Mouse (Mus musculus): Measurements from ENCODE around the gene Dand5.
A peak's percentile ranks its signal among the peaks of the same experiment; 100 is the strongest.
"Not testable (repeated sequence)": the region's sequence is repeated elsewhere in the genome, so short reads cannot be mapped to it uniquely, and the experiment has no call there.

The Dand5 gene

DNA sequence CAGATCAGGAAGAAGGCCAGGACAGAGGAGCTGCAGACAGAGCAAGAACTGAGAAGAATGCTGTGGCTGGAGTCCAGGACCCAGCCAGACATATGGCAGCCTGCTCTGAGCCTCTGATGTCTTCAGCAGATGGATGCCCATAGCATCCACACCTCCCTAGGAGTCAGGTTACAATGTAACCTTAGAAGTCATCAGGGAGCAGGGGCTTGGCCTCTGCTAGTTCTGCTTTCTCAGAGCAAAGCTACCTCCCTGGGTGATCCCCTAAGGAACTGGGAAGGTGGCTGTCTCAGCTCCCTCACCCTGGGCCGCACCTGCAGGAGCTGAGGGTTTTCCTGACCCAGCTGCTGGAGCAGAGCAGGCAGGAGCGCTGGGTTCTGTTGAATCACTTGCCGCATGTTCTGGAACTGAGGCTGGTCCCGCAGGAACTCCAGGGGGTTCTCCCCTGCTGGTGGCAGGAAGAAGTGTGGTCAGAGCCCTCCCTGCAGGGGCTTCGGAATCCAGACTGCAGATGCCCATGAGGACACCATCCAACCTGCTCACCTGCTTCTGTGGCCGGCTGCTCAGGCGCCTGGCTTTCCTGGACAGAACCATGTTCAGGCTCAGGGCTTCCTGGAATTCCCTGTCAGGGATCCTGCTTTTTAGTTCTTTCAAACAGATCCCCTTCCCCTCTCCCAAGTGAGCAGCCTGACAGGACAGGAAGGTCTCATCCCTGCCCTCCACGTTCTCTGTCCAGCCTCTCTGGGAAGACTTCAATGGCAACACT is 14.7 kb upstream of the Dand5 start:
- Histone ChIP-seq H3K27me3 (ENCODE audit: insufficient read depth, low read length) (no peaks in the 10 kb centered on the region), H3K4me1 (replicated peaks; ENCODE audit: low read depth, low read length) (peaks cover 67% of the 10 kb centered on the region), H3K9me3 (ENCODE audit: low read length) (no peaks in the 10 kb centered on the region), H3K4me3 (replicated peaks; ENCODE audit: low read length) (peak overlapping the region; percentile 39), H3K36me3 (ENCODE audit: insufficient read depth, low read length) (peaks cover 80% of the 10 kb centered on the region)
- TF ChIP-seq NANOG (IDR thresholded peaks at IDR 0.05; ENCODE audit: borderline replicate concordance, low read length): no peak
- 0 out of 2 replicates have a peak, but pooled peaks have one; percentile 5 for TF ChIP-seq CTCF (conservative IDR thresholded peaks at IDR 0.05; ENCODE audit: low read length)
- no peak for TF ChIP-seq POU5F1 (IDR thresholded peaks at IDR 0.05; ENCODE audit: borderline replicate concordance, low read length)

DNA sequence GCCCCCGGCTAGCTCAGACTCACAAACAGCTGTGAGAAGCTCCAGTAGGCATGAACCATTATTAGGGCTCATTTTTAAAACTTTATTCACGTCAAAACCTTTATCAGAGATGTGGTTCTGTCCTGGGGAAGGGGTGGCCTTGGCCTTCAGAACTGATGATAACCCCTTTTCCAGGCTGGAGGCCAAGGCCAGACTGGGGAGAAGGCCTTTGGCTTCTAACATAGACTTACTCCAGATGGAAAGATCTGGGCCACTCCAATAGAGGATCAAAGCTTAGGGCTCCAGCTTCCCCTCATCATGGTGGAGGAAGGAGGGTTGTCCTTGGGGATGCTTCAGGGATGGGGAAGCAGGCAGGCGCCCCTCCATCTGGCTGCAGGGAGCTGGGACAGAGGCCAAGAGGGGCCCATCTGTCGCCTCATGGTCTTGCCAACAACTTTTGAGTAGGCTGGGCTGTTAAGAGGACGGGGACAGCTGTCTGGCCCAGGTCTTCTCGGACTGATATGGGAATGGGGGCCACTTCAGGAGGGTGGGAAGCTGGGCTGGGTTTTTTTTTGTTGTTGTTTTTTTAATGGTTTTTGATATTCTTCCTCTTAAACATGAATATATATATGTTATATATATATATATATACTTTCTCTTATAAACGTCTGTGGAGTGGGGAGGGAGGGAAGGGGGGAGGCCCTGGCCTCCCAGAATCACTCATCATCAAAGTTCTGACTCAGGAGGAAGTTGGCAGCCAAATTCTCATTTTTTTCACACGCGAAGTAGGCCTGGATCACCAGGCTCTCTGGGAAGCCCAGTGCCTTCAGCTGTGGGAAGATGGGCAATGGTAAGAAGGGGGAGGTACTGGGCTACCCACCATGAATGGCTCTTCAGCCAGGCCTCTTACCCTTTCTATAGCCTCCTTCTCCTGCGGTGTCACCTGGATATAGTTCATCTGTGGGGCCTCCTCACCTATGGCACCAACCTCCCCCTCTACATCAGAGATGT is 12.5 kb upstream of the Dand5 start:
- H3K4me3 ChIP-seq (replicated peaks; ENCODE audit: low read length): 0 out of 2 replicates have a peak overlapping the region, but pooled peaks have one; percentile 1
- H3K9me3 ChIP-seq (ENCODE audit: low read length): no peaks in the 10 kb centered on the region
- H3K27me3 ChIP-seq (ENCODE audit: insufficient read depth, low read length): no peaks in the 10 kb centered on the region
- TF ChIP-seq NANOG (IDR thresholded peaks at IDR 0.05; ENCODE audit: borderline replicate concordance, low read length) (no peak), CTCF (conservative IDR thresholded peaks at IDR 0.05; ENCODE audit: low read length) (no peak), POU5F1 (IDR thresholded peaks at IDR 0.05; ENCODE audit: borderline replicate concordance, low read length) (no peak)
- H3K36me3 ChIP-seq (ENCODE audit: insufficient read depth, low read length): peaks cover 65% of the 10 kb centered on the region
- peaks cover 73% of the 10 kb centered on the region for H3K4me1 ChIP-seq (replicated peaks; ENCODE audit: low read depth, low read length)

DNA sequence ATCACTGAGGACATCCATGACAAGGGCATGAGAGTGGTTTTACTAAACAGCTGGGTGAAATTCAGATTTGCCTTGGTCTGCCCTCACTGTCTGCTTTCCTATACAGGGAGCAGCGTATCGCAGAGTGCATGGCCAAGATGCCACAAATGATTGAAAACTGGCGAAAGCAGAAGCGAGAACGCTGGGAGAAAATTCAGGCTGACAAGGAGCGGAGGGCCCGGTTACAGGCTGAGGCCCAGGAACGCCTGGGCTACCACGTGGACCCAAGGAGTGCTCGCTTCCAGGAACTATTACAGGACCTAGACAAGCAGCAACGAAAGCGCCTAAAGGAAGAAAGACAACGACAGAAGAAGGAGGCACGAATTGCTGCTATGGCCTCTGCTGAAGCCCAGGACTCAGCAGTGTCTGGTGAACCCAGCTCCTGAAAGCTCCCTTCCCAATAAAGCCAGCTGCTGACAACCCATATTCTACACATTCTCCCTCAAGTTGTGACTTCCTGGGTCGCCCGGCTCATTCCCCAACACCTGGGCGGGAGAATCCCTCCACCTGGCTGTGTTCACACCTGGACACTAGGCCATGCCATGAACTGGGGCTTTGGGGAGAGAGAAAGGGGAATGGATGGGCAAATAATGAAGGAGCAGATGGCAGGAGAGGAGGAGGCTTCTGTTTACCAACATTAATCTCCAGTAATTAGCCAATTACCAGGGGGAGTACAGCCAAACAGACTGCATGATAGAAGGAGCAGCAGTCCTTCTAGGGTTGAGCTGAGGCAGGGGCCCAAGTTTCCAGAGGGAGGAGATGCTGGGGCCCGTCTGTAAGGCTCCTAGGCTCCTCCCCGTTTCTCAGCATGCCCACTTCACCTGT is 11.6 kb upstream of the Dand5 start:
- Histone ChIP-seq H3K4me3 (replicated peaks; ENCODE audit: low read length) (0 out of 2 replicates have a peak overlapping the region, but pooled peaks have one; percentile 10), H3K9me3 (ENCODE audit: low read length) (no peaks in the 10 kb centered on the region), H3K27me3 (ENCODE audit: insufficient read depth, low read length) (no peaks in the 10 kb centered on the region), H3K4me1 (replicated peaks; ENCODE audit: low read depth, low read length) (peaks cover 67% of the 10 kb centered on the region), H3K36me3 (ENCODE audit: insufficient read depth, low read length) (peaks cover 61% of the 10 kb centered on the region)
- TF ChIP-seq NANOG (IDR thresholded peaks at IDR 0.05; ENCODE audit: borderline replicate concordance, low read length) (no peak), CTCF (conservative IDR thresholded peaks at IDR 0.05; ENCODE audit: low read length) (no peak), POU5F1 (IDR thresholded peaks at IDR 0.05; ENCODE audit: borderline replicate concordance, low read length) (no peak)

DNA sequence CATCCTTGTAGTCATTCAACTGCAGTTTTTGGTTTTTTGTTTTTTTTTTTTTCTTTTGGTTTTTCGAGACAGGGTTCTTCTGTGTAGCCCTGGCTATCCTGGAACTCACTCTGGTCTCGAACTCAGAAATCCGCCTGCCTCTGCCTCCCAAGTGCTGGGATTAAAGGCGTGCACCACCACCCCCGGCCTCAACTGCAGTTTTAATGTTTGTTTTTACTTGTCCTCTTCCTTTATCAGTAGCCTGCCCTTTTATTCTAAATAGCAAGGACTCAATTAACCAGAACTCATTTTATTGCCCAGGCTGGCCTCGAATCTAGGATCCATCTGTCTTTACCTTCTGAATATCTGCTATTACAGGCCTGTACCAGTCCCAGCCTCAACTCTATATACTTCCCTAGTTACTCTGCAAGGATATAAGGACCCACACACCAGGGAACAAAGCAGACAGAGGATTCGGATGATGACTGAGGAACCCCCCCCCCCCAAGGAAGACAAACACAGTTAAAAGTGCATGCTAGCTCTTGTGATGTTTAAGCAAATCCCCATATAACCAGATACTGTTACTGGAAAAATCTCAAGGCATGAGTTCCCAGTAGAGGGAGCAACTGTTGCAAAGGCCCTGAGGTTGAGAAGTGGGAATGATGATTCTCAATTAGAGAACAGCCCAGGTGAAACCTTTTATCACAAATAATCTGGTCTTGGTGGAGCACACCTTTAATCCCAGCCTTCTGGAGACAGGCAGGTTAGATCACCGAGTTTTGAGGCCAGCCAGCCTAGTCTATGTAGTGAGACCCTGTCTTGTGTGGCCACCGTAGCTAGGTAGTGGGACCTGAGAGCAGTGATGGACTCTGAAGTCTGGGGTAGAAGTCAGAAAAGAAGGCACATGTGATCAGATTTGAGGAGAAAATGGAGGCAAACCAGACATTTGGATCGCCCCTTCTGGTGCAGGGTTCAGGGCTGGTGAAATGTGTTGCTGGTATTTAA is 10.4 kb upstream of the Dand5 start:
- Histone ChIP-seq H3K4me1 (replicated peaks; ENCODE audit: low read depth, low read length) (peaks cover 65% of the 10 kb centered on the region), H3K4me3 (replicated peaks; ENCODE audit: low read length) (peak overlapping the region; percentile 97), H3K36me3 (ENCODE audit: insufficient read depth, low read length) (peaks cover 54% of the 10 kb centered on the region), H3K9me3 (ENCODE audit: low read length) (no peaks in the 10 kb centered on the region), H3K27me3 (ENCODE audit: insufficient read depth, low read length) (no peaks in the 10 kb centered on the region)
- no peak for TF ChIP-seq POU5F1 (IDR thresholded peaks at IDR 0.05; ENCODE audit: borderline replicate concordance, low read length)
- no peak for TF ChIP-seq NANOG (IDR thresholded peaks at IDR 0.05; ENCODE audit: borderline replicate concordance, low read length)
- TF ChIP-seq CTCF (conservative IDR thresholded peaks at IDR 0.05; ENCODE audit: low read length): no peak

DNA sequence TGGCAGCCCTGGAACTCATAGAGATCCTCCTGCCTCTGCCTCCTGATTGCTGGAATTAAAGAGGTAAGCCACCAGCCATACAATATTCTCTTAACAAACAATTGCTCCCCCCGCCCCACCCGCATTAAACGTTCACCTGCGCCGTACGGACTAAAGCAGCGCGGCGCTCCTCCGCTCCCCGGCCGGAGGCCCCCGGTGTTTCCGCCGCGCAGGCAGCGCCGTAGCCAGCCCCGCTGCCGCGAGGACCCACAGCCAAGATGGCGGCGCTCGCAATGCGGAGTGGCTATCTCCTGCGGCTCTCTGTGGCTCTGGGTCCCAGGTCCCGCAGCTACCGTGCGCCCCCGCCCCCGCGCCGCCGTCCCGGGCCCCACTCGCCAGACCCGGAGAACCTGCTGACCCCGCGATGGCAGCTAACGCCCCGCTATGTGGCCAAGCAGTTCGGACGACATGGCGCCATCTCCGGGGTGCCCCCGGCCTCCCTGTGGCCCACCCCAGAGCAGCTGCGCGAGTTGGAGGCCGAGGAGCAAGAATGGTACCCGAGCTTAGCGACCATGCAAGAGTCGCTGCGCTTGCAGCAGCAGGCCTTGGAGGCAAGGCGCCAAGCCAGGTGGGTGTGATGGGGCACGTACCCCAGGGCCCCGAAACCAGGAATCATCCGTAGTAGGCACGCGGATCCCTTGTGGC is 9.6 kb upstream of the Dand5 start:
- peak overlapping the region; percentile 97 for H3K4me3 ChIP-seq (replicated peaks; ENCODE audit: low read length)
- H3K36me3 ChIP-seq (ENCODE audit: insufficient read depth, low read length): peaks cover 45% of the 10 kb centered on the region
- H3K27me3 ChIP-seq (ENCODE audit: insufficient read depth, low read length): no peaks in the 10 kb centered on the region
- peaks cover 57% of the 10 kb centered on the region for H3K4me1 ChIP-seq (replicated peaks; ENCODE audit: low read depth, low read length)
- TF ChIP-seq NANOG (IDR thresholded peaks at IDR 0.05; ENCODE audit: borderline replicate concordance, low read length) (no peak), POU5F1 (IDR thresholded peaks at IDR 0.05; ENCODE audit: borderline replicate concordance, low read length) (no peak), CTCF (conservative IDR thresholded peaks at IDR 0.05; ENCODE audit: low read length) (no peak)
- no peaks in the 10 kb centered on the region for H3K9me3 ChIP-seq (ENCODE audit: low read length)

DNA sequence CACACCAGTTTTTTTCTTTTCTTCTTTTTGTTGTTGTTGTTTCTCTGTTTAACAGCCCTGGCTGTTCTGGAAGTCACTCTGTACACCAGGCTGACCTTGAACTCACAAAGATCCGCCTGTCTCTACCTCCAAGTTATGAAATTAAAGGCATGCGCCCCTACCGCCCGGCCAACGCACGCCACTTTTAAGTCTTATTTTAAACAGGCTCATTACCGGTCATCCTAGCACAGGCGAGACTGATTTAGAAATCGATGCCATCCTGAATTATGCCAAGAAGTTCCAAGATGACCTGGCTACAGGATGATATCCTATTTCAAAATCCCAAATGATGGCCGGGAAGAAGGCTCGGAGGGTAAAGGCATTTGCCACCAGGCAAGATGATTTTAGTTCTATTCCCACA is 8.9 kb upstream of the Dand5 start, which contains the start of gene Gadd45gip1:
Gadd45gip1 (plus strand) TSS at position 33 of the 400 bp plus-strand sequence.
- no peaks in the 10 kb centered on the region for H3K9me3 ChIP-seq (ENCODE audit: low read length)
- H3K36me3 ChIP-seq (ENCODE audit: insufficient read depth, low read length): peaks cover 38% of the 10 kb centered on the region
- TF ChIP-seq NANOG (IDR thresholded peaks at IDR 0.05; ENCODE audit: borderline replicate concordance, low read length) (no peak), CTCF (conservative IDR thresholded peaks at IDR 0.05; ENCODE audit: low read length) (peak; percentile 62), POU5F1 (IDR thresholded peaks at IDR 0.05; ENCODE audit: borderline replicate concordance, low read length) (no peak)
- no peaks in the 10 kb centered on the region for H3K27me3 ChIP-seq (ENCODE audit: insufficient read depth, low read length)
- peak within 1 kb of the TSS; percentile 97 for H3K4me3 ChIP-seq (replicated peaks; ENCODE audit: low read length)
- peaks cover 52% of the 10 kb centered on the region for H3K4me1 ChIP-seq (replicated peaks; ENCODE audit: low read depth, low read length)

DNA sequence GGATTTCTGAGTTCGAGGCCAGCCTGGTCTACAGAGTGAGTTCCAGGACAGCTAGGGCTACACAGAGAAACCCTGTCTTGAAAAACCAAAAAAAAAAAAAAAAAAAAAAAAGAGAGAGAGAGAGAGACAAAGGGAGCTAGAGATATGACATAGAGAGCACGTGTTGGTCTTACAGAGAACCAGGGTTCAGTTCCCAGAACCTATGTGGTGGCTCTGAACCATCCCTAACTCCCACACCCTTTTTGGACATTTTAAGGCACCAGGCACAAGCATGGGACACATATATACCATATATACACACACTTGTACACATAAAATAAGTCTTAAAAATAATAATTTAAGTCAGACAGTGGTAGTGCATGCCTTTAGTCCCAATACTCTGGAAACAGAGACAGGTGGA is 3.9 kb upstream of the Dand5 start:
- not testable (repeated sequence) for H3K36me3 ChIP-seq (ENCODE audit: insufficient read depth, low read length); H3K9me3 ChIP-seq (ENCODE audit: low read length); H3K4me3 ChIP-seq (replicated peaks; ENCODE audit: low read length); H3K27me3 ChIP-seq (ENCODE audit: insufficient read depth, low read length)
- peaks cover 53% of the 10 kb centered on the region for H3K4me1 ChIP-seq (replicated peaks; ENCODE audit: low read depth, low read length)
